Mouse (Mus musculus) heart, embryonic 13.5 days (tissue): ENCODE data around the gene Gltpd2. TPM values are rescaled to one million over a fixed set of nuclear protein-coding genes. Genes with fewer than 3 reads are reported as not detected.
"Not testable (repeated sequence)": the region's sequence is repeated elsewhere in the genome, so short reads cannot be mapped to it uniquely, and the experiment has no call there.

Experiments
- ATAC-seq: fragments of 200-750 bp; cut with Nextera tagmentation; 2 replicates; pipeline ENCODE4 v1.8.0; 2017; ENCODE audit warnings: moderate TSS enrichment; ENCODE audit not compliant: insufficient number of reproducible peaks, low FRiP score, low TSS enrichment; ENCODE audit errors: extremely low read depth
- H3K27ac ChIP-seq: fragments of 300-500 bp; sonication (generic); replicated peaks from 2 replicates; pipeline ENCODE4 v1.5.1; 2015; ENCODE audit warnings: moderate library complexity, mild to moderate bottlenecking, inconsistent platforms
- H3K27me3 ChIP-seq: fragments of 300-500 bp; sonication (generic); replicated peaks from 2 replicates; pipeline ENCODE4 v1.6.1; 2015; ENCODE audit warnings: mild to moderate bottlenecking, inconsistent platforms
- H3K36me3 ChIP-seq: fragments of 300-500 bp; sonication (generic); 2 replicates; pipeline ENCODE4 v1.6.1; 2015; ENCODE audit warnings: mild to moderate bottlenecking, inconsistent platforms
- H3K4me1 ChIP-seq: fragments of 300-500 bp; sonication (generic); 2 replicates; pipeline ENCODE4 v1.6.1; 2015; ENCODE audit warnings: inconsistent platforms
- H3K4me2 ChIP-seq: fragments of 300-500 bp; sonication (generic); 2 replicates; pipeline ENCODE4 v1.6.1; 2015; ENCODE audit warnings: inconsistent platforms, mild to moderate bottlenecking, moderate library complexity
- H3K4me3 ChIP-seq: fragments of 300-500 bp; sonication (generic); 2 replicates; pipeline ENCODE4 v1.5.1; 2015; ENCODE audit warnings: moderate library complexity, mild to moderate bottlenecking, inconsistent platforms
- H3K9ac ChIP-seq: fragments of 300-500 bp; sonication (generic); 2 replicates; pipeline ENCODE4 v1.6.1; 2015; ENCODE audit warnings: inconsistent platforms, mild to moderate bottlenecking, moderate library complexity
- H3K9me3 ChIP-seq: fragments of 300-500 bp; sonication (generic); 2 replicates; pipeline ENCODE4 v1.6.1; 2016; ENCODE audit warnings: inconsistent platforms
- WGBS: fragments of 180-500 bp; shearing (Covaris S2); methylation state at CpG from one replicate; pipeline ENCODE4 v1.1.7; 2015; ENCODE audit warnings: mixed read lengths; 5-methylcytosine and 5-hydroxymethylcytosine counted together
- polyA plus RNA-seq: library from polyadenylated mRNA; unstranded; fragments of >200 nt; fragmentation: Nextera tagmentation; extraction: Ambion mirVana; gene quantifications from 2 replicates; pipeline ENCODE4 v1.2.1, GENCODE M21; 2015

Gltpd2 gene
- 0.12 and 0.99 TPM in 2 replicates for polyA plus RNA-seq

GRCm38 (mm10) chr11:70518923-70519322 is at the start of gene Gltpd2:
Gltpd2 (plus strand) TSS chr11:70519196.
- H3K4me1 ChIP-seq = peaks cover 15% of the 10 kb centered on the region
- no peaks in the 10 kb centered on the region for H3K9me3 ChIP-seq
- H3K27me3 ChIP-seq = 0 out of 2 replicates have a peak, but pooled peaks cover 12% of the 10 kb centered on the region
- peak within 1 kb of the TSS; percentile 58 for H3K27ac ChIP-seq
- peak within 1 kb of the TSS; percentile 52 for H3K4me3 ChIP-seq
- H3K4me2 ChIP-seq = peak within 1 kb of the TSS; percentile 74
- H3K36me3 ChIP-seq = no peaks in the 10 kb centered on the region
- WGBS = 80% methylated on average over 10 of the region's 10 CpGs
- H3K9ac ChIP-seq = peak within 1 kb of the TSS; percentile 82
- no peak for ATAC-seq

GRCm38 (mm10) chr11:70469764-70470163 is 49.2 kb upstream of the Gltpd2 start:
- no peaks in the 10 kb centered on the region for H3K9me3 ChIP-seq
- H3K27me3 ChIP-seq = peaks cover 26% of the 10 kb centered on the region
- ATAC-seq = no peak
- H3K27ac ChIP-seq = peak overlapping the region; percentile 82
- peaks cover 28% of the 10 kb centered on the region for H3K4me1 ChIP-seq
- no peaks in the 10 kb centered on the region for H3K36me3 ChIP-seq
- no peak overlapping the region for H3K9ac ChIP-seq
- no peak overlapping the region for H3K4me3 ChIP-seq
- no peak overlapping the region for H3K4me2 ChIP-seq
- 70% methylated on average over 3 of the region's 3 CpGs for WGBS

- H3K4me3 ChIP-seq = no peak overlapping the region
- H3K27ac ChIP-seq = no peak overlapping the region
- H3K36me3 ChIP-seq = no peaks in the 10 kb centered on the region
- H3K9ac ChIP-seq = no peak overlapping the region
- no peaks in the 10 kb centered on the region for H3K27me3 ChIP-seq
- ATAC-seq = no peak
- H3K4me2 ChIP-seq = no peak overlapping the region
- H3K9me3 ChIP-seq = no peaks in the 10 kb centered on the region
- 0 out of 2 replicates have a peak, but pooled peaks cover 2% of the 10 kb centered on the region for H3K4me1 ChIP-seq
These were observed 46.3 kb upstream of the Gltpd2 start for GRCm38 (mm10) chr11:70472716-70473115.

GRCm38 (mm10) chr11:70473291-70473690 is 45.7 kb upstream of the Gltpd2 start:
- H3K27me3 ChIP-seq, H3K36me3 ChIP-seq, H3K27ac ChIP-seq, H3K4me1 ChIP-seq, H3K4me2 ChIP-seq, H3K4me3 ChIP-seq, H3K9me3 ChIP-seq, H3K9ac ChIP-seq, ATAC-seq: not testable (repeated sequence)
- WGBS = 81% methylated on average over 5 of the region's 5 CpGs

- WGBS = 54% methylated on average over 12 of the region's 12 CpGs
These were observed 44.0 kb upstream of the Gltpd2 start for GRCm38 (mm10) chr11:70474872-70475534.

GRCm38 (mm10) chr11:70485498-70485897 is 33.5 kb upstream of the Gltpd2 start:
- Histone ChIP-seq H3K4me1 (no peaks in the 10 kb centered on the region), H3K27ac (no peak overlapping the region), H3K4me2 (no peak overlapping the region), H3K9me3 (no peaks in the 10 kb centered on the region), H3K9ac (no peak overlapping the region), H3K4me3 (no peak overlapping the region), H3K36me3 (no peaks in the 10 kb centered on the region), H3K27me3 (no peaks in the 10 kb centered on the region)
- 55% methylated on average over 2 of the region's 2 CpGs for WGBS
- no peak for ATAC-seq

More at GRCm38 (mm10) chr11:70474872-70475534, 44.0 kb upstream of the Gltpd2 start:
- no peaks in the 10 kb centered on the region for H3K36me3 ChIP-seq
- H3K4me1 ChIP-seq = no peaks in the 10 kb centered on the region
- no peak overlapping the region for H3K9ac ChIP-seq
- H3K27ac ChIP-seq = no peak overlapping the region
- H3K4me3 ChIP-seq = no peak overlapping the region
- H3K9me3 ChIP-seq = no peaks in the 10 kb centered on the region
- no peak for ATAC-seq
- no peak overlapping the region for H3K4me2 ChIP-seq
- no peaks in the 10 kb centered on the region for H3K27me3 ChIP-seq

- WGBS = 40% methylated on average over 4 of the region's 4 CpGs
- Histone ChIP-seq H3K4me2 (no peak overlapping the region), H3K4me3 (no peak overlapping the region), H3K36me3 (no peaks in the 10 kb centered on the region), H3K9me3 (no peaks in the 10 kb centered on the region), H3K9ac (no peak overlapping the region), H3K4me1 (no peaks in the 10 kb centered on the region), H3K27me3 (no peaks in the 10 kb centered on the region), H3K27ac (no peak overlapping the region)
- no peak for ATAC-seq
These were observed 31.2 kb upstream of the Gltpd2 start for GRCm38 (mm10) chr11:70487816-70488215.

- H3K4me3 ChIP-seq = no peak overlapping the region
- H3K27ac ChIP-seq = no peak overlapping the region
- H3K27me3 ChIP-seq = no peaks in the 10 kb centered on the region
- H3K36me3 ChIP-seq = no peaks in the 10 kb centered on the region
- no peaks in the 10 kb centered on the region for H3K9me3 ChIP-seq
- no peak overlapping the region for H3K4me2 ChIP-seq
- no peaks in the 10 kb centered on the region for H3K4me1 ChIP-seq
- 82% methylated on average over 3 of the region's 3 CpGs for WGBS
- ATAC-seq = no peak
- H3K9ac ChIP-seq = no peak overlapping the region
These were observed 29.9 kb upstream of the Gltpd2 start for GRCm38 (mm10) chr11:70489138-70489537.

GRCm38 (mm10) chr11:70489684-70490083 is 29.3 kb upstream of the Gltpd2 start:
- Histone ChIP-seq H3K4me1 (no peaks in the 10 kb centered on the region), H3K4me3 (no peak overlapping the region), H3K27me3 (no peaks in the 10 kb centered on the region), H3K4me2 (no peak overlapping the region), H3K9me3 (no peaks in the 10 kb centered on the region), H3K27ac (no peak overlapping the region), H3K36me3 (no peaks in the 10 kb centered on the region), H3K9ac (no peak overlapping the region)
- WGBS = 66% methylated on average over 6 of the region's 6 CpGs
- ATAC-seq = no peak

- Histone ChIP-seq H3K9ac (no peak overlapping the region), H3K27me3 (0 out of 2 replicates have a peak, but pooled peaks cover 5% of the 10 kb centered on the region), H3K9me3 (no peaks in the 10 kb centered on the region), H3K4me2 (no peak overlapping the region), H3K4me3 (no peak overlapping the region), H3K36me3 (no peaks in the 10 kb centered on the region), H3K27ac (no peak overlapping the region), H3K4me1 (no peaks in the 10 kb centered on the region)
- 64% methylated on average over 14 of the region's 14 CpGs for WGBS
- no peak for ATAC-seq
These were observed 19.2 kb upstream of the Gltpd2 start for GRCm38 (mm10) chr11:70499566-70500475.

GRCm38 (mm10) chr11:70500476-70500812 is 18.6 kb upstream of the Gltpd2 start:
- no peak overlapping the region for H3K4me3 ChIP-seq
- H3K9me3 ChIP-seq = no peaks in the 10 kb centered on the region
- H3K27me3 ChIP-seq = peaks cover 11% of the 10 kb centered on the region; the same call in 1 of the 2 replicates
- H3K9ac ChIP-seq = no peak overlapping the region
- no peaks in the 10 kb centered on the region for H3K4me1 ChIP-seq
- H3K36me3 ChIP-seq = no peaks in the 10 kb centered on the region
- no peak overlapping the region for H3K27ac ChIP-seq
- 88% methylated on average over 1 of the region's 1 CpGs for WGBS
- no peak overlapping the region for H3K4me2 ChIP-seq
- no peak for ATAC-seq
